Mouse (Mus musculus): ENCODE measurements around the gene Lbx2. TPM values are rescaled to one million over a fixed set of nuclear protein-coding genes. Genes with fewer than 3 reads are reported as not detected.

Gene Lbx2
- polyA plus RNA-seq, 1 experiment from 2014 or later = 0.73 TPM

DNA sequence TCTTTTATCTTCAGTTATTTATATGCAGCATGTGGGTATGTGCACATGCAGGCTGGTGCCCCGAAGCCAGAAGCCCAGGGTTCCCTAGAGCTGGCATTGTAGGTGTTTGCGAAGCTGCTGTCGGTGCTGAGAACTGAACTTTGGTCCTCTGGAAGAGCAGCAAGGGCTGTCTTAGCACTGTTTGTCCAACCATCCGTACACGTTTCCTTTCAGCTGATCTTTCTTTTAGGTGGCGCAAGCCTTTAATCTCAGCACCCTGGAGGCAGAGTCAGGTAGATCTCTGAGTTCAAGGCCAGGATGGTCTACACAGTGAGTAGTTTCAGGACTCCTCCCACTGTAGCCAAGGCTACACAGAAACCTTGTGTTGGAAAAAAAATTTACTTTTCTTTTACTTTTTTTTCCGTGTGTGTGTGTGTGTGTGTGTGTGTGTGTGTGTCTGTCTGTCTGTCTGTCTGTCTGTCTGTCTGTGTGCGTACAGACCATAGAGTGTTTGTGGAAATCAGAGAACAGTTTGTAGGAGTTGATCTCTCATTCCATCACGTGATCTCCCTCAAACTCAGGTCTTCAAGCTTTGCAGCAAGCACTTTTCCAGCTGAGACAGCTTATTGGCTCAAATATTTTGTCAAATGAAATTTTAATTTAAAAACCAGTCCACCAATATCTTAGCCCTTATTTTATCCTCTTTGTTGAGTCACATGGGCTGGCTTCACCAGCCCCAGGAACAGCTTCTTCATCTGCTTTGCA lies 46.2 kb downstream of the Lbx2 start:
- H3K36me3 ChIP-seq (ENCODE audit: control insufficient read depth, insufficient read depth, low read length) = no peaks in the 10 kb centered on the region

DNA sequence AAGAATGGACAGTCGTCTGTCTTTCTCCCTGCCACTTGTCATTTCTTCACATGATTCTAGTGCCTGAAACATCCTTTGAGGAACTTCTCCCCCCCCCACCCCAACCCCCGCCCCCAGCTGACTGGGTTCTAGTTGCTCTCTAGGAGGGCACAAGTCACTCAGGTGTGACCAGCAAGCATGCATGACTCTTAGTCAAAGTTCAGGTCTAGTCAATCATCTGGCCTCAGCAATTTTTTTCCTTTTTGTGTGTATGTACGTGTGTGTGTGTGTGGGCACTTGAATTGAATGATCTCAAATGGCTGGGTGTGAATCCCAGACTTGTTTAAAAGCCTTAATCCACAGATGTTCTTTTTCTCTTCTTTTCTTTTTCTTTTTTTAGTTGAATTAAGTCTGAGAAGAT lies 48.1 kb downstream of the Lbx2 start:
- H3K9me3 ChIP-seq (ENCODE audit: control insufficient read depth, low read length) = no peaks in the 10 kb centered on the region
- H3K4me1 ChIP-seq (replicated peaks; ENCODE audit: control insufficient read depth, insufficient read depth, low read length) = peaks cover 29% of the 10 kb centered on the region
- DNase-seq (ENCODE audit: low spot score) = no peak
- no peak overlapping the region for H3K27ac ChIP-seq (ENCODE audit: low read depth, low read length)
- H3K27me3 ChIP-seq (replicated peaks; ENCODE audit: control insufficient read depth, insufficient read depth, low read length) = peaks cover 15% of the 10 kb centered on the region
- no peak overlapping the region for H3K4me3 ChIP-seq (ENCODE audit: low read depth, low read length)
- no peak for ATAC-seq (replicated peaks; ENCODE audit: low FRiP score)
- no peak overlapping the region for H3K4me2 ChIP-seq
- no peak overlapping the region for H3K9ac ChIP-seq (ENCODE audit: low read depth, low read length)
- 68% methylated on average over 3 of the region's 3 CpGs for WGBS
- H3K36me3 ChIP-seq (ENCODE audit: control insufficient read depth, insufficient read depth, low read length) = no peaks in the 10 kb centered on the region

More for the DNA sequence above, 46.2 kb downstream of the Lbx2 start:
- peaks cover 15% of the 10 kb centered on the region for H3K27me3 ChIP-seq (replicated peaks; ENCODE audit: control insufficient read depth, insufficient read depth, low read length)
- DNase-seq (ENCODE audit: low spot score) (no peak), ATAC-seq (replicated peaks; ENCODE audit: low FRiP score) (0 out of 2 replicates have a peak, but pooled peaks have one; percentile 14)
- H3K9me3 ChIP-seq (ENCODE audit: control insufficient read depth, low read length) = no peaks in the 10 kb centered on the region
- no peak overlapping the region for H3K4me3 ChIP-seq (ENCODE audit: low read depth, low read length)
- no peak overlapping the region; the same call in 1 of the 2 replicates for H3K4me2 ChIP-seq
- 74% methylated on average over 9 of the region's 9 CpGs for WGBS
- H3K27ac ChIP-seq (ENCODE audit: low read depth, low read length) = peak overlapping the region; percentile 66
- H3K4me1 ChIP-seq (replicated peaks; ENCODE audit: control insufficient read depth, insufficient read depth, low read length) = peaks cover 17% of the 10 kb centered on the region
- H3K9ac ChIP-seq (ENCODE audit: low read depth, low read length) = no peak overlapping the region

DNA sequence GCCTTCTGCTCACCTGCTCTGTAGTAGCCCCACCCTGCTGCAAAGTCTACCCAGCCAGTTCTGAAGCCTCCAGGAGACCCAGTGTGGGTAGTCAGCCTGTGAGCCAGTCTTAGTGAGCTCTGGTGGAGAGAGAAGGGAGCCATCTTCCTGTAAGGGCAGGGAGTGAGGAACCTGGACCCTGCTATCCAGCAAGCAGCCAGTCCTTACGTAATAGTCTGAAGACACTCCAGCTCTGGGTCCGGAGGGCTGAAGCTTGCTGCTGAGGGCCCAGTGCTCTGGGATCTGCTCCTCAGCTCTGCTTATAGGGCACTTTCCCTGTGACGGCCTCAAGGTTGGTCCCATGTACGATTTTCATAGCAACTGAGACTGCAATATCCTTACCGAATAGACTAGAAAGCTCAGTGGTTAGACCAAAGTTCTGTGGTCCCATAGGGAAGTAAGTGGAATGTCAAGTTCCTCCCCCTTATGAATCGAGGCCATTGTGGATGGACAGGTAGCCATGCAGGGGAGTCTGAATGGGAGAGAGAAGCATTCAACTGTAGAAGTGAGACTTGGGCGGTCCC lies 48.9 kb downstream of the Lbx2 start, which contains the start of gene Rtkn:
Gene Rtkn, plus strand, starts transcription at position 513 of the 563 bp plus-strand sequence.
- Histone ChIP-seq H3K9ac (ENCODE audit: low read depth, low read length) (peak within 1 kb of the TSS; percentile 86), H3K4me2 (peak within 1 kb of the TSS; percentile 86), H3K36me3 (ENCODE audit: control insufficient read depth, insufficient read depth, low read length) (no peaks in the 10 kb centered on the region; the same call in 1 of the 2 replicates), H3K27ac (ENCODE audit: low read depth, low read length) (peak within 1 kb of the TSS; percentile 97; the same call in 1 of the 2 replicates), H3K27me3 (replicated peaks; ENCODE audit: control insufficient read depth, insufficient read depth, low read length) (peaks cover 15% of the 10 kb centered on the region), H3K9me3 (ENCODE audit: control insufficient read depth, low read length) (no peaks in the 10 kb centered on the region), H3K4me1 (replicated peaks; ENCODE audit: control insufficient read depth, insufficient read depth, low read length) (peaks cover 29% of the 10 kb centered on the region), H3K4me3 (ENCODE audit: low read depth, low read length) (peak within 1 kb of the TSS; percentile 63)
- DNase-seq (ENCODE audit: low spot score) (no peak), ATAC-seq (replicated peaks; ENCODE audit: low FRiP score) (no peak)
- WGBS = 62% methylated on average over 7 of the region's 7 CpGs

DNA sequence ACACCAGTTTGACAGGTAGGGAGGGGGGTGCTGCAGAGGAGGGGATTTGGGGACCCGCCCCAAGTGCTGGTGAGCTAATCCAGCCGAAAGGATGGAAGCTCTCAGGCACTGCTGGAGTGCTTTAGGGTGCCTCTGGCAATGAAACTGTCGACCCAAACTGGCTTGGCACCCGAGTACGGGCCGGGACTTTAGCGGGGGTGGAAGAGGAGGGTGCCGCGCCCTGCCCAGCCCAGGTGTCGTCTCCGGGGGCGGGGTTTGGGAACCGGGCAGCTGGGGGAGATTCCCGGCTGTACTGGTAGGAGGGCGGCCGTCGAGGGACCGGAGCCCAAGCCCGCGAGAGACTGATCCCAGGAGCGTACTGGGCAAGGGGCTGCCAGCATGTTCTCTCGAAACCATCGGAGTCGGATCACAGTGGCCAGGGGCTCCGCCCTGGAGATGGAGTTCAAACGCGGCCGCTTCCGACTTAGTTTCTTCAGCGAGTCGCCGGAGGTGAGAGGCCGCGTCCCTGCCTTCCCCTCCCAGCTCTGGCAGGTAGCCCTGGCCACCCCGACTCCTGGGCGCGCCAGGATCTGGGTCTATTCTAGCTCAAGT lies 49.5 kb downstream of the Lbx2 start:
- no peaks in the 10 kb centered on the region for H3K9me3 ChIP-seq (ENCODE audit: control insufficient read depth, low read length)
- DNase-seq (ENCODE audit: low spot score) = no peak
- H3K9ac ChIP-seq (ENCODE audit: low read depth, low read length) = peak overlapping the region; percentile 86
- H3K27me3 ChIP-seq (replicated peaks; ENCODE audit: control insufficient read depth, insufficient read depth, low read length) = peaks cover 15% of the 10 kb centered on the region
- no peak for ATAC-seq (replicated peaks; ENCODE audit: low FRiP score)
- H3K4me1 ChIP-seq (replicated peaks; ENCODE audit: control insufficient read depth, insufficient read depth, low read length) = peaks cover 29% of the 10 kb centered on the region
- 20% methylated on average over 33 of the region's 37 CpGs for WGBS
- H3K27ac ChIP-seq (ENCODE audit: low read depth, low read length) = 0 out of 2 replicates have a peak overlapping the region, but pooled peaks have one; percentile 97
- H3K4me3 ChIP-seq (ENCODE audit: low read depth, low read length) = peak overlapping the region; percentile 63
- H3K36me3 ChIP-seq (ENCODE audit: control insufficient read depth, insufficient read depth, low read length) = no peaks in the 10 kb centered on the region; the same call in 1 of the 2 replicates
- H3K4me2 ChIP-seq = peak overlapping the region; percentile 86

DNA sequence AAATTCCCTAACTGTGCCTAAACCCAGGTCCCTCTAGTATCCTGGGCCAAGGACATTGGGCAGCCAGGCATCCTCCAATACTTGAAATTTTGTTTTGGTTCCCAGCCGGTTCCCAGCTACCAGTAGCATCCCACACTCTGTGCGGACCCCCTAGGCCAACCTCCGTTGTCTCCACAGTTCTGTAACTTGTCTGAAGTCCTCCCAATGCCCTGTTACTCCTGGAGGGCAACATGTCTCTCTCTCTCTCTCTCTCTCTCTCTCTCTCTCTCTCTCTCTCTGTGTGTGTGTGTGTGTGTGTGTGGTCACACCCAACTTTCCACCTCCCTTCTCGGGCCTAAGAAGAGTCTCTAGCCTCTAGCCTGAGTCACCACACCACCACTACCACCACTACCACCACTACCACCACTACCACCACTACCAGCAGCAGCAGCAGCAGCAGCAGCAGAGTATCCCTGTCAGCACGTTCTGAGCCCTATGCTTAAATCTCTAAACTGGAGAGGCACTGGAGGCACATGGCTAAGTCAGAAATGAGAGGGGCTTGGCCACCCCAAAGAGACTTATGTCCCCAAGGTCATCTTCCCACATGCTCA lies 50.2 kb downstream of the Lbx2 start:
- peak overlapping the region; percentile 86 for H3K4me2 ChIP-seq
- peak overlapping the region; percentile 97 for H3K27ac ChIP-seq (ENCODE audit: low read depth, low read length)
- H3K36me3 ChIP-seq (ENCODE audit: control insufficient read depth, insufficient read depth, low read length) = no peaks in the 10 kb centered on the region; the same call in 1 of the 2 replicates
- peak overlapping the region; percentile 63 for H3K4me3 ChIP-seq (ENCODE audit: low read depth, low read length)
- peak overlapping the region; percentile 86 for H3K9ac ChIP-seq (ENCODE audit: low read depth, low read length)
- 25% methylated on average over 5 of the region's 5 CpGs for WGBS
- DNase-seq (ENCODE audit: low spot score) (no peak), ATAC-seq (replicated peaks; ENCODE audit: low FRiP score) (no peak)
- H3K9me3 ChIP-seq (ENCODE audit: control insufficient read depth, low read length) = no peaks in the 10 kb centered on the region
- H3K27me3 ChIP-seq (replicated peaks; ENCODE audit: control insufficient read depth, insufficient read depth, low read length) = peaks cover 15% of the 10 kb centered on the region
- H3K4me1 ChIP-seq (replicated peaks; ENCODE audit: control insufficient read depth, insufficient read depth, low read length) = peaks cover 31% of the 10 kb centered on the region

DNA sequence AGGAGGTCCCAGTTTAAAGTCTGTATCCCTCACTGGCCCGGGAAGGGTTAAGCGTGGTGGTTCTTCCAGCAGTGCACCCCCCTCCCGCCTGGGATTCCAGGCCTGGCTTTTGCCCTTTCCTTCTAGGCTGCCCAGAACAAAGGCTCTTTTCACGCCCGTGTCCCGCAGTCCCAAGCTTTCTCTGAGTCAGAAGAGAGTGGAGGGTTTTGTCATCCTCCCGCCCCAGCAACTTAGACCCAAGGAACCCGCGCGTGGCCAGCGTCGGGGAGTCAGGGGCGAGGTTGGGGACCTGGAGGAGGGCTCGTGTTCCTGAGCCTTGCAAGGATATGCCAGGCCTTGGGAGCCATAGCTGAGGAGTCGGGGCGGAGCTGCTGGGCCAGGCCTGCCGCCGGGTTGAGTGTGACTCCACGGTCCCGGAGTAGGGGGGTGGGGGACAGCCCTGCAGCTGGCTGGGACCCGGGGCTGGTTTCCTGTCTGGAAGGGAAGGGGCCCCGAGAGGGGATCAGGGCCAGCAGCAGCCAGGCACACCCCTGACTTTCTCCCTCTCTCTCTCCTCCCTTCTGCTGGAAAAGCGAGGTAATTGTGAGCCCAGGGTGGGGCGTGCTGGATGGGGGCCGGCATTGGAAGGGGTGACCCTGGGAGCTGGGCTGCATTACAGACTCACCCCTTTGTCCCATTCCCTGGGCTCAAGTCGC lies 50.9 kb downstream of the Lbx2 start:
- Histone ChIP-seq H3K9me3 (ENCODE audit: control insufficient read depth, low read length) (no peaks in the 10 kb centered on the region), H3K4me1 (replicated peaks; ENCODE audit: control insufficient read depth, insufficient read depth, low read length) (peaks cover 33% of the 10 kb centered on the region), H3K27me3 (replicated peaks; ENCODE audit: control insufficient read depth, insufficient read depth, low read length) (peaks cover 20% of the 10 kb centered on the region)

DNA sequence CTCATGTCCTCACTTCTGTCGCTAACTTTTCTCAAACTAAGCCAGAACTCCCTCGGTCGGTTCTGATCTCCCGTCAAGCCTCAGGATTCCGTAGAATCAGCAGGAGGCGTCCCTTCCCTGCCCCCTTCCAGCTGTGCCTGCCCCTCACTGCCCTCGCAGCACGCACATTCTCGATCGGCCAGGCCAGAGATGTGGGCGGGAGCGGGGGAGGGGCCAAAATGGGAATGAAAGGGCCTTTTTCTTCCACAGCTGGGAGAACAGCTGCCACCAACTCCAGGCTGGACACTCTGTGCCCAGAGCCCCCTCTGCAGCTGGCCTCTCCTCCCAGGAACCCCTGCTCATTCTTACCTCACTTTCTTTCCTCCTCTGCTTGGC lies 51.4 kb downstream of the Lbx2 start:
- DNase-seq (ENCODE audit: low spot score) (peak; percentile 86), ATAC-seq (replicated peaks; ENCODE audit: low FRiP score) (peak; percentile 64)
- H3K36me3 ChIP-seq (ENCODE audit: control insufficient read depth, insufficient read depth, low read length) = no peaks in the 10 kb centered on the region; the same call in 1 of the 2 replicates
- peak overlapping the region; percentile 86 for H3K4me2 ChIP-seq
- under 1% methylated on average over 12 of the region's 12 CpGs for WGBS
- no peaks in the 10 kb centered on the region for H3K9me3 ChIP-seq (ENCODE audit: control insufficient read depth, low read length)
- H3K27me3 ChIP-seq (replicated peaks; ENCODE audit: control insufficient read depth, insufficient read depth, low read length) = peaks cover 26% of the 10 kb centered on the region
- H3K4me3 ChIP-seq (ENCODE audit: low read depth, low read length) = peak overlapping the region; percentile 63
- peak overlapping the region; percentile 86 for H3K9ac ChIP-seq (ENCODE audit: low read depth, low read length)
- peaks cover 37% of the 10 kb centered on the region for H3K4me1 ChIP-seq (replicated peaks; ENCODE audit: control insufficient read depth, insufficient read depth, low read length)
- H3K27ac ChIP-seq (ENCODE audit: low read depth, low read length) = peak overlapping the region; percentile 97

More for the DNA sequence above, 50.9 kb downstream of the Lbx2 start:
- Histone ChIP-seq H3K4me3 (ENCODE audit: low read depth, low read length) (peak overlapping the region; percentile 63), H3K4me2 (peak overlapping the region; percentile 86), H3K9ac (ENCODE audit: low read depth, low read length) (peak overlapping the region; percentile 86), H3K27ac (ENCODE audit: low read depth, low read length) (peak overlapping the region; percentile 97), H3K36me3 (ENCODE audit: control insufficient read depth, insufficient read depth, low read length) (no peaks in the 10 kb centered on the region; the same call in 1 of the 2 replicates)
- ATAC-seq (replicated peaks; ENCODE audit: low FRiP score) (peak; percentile 50), DNase-seq (ENCODE audit: low spot score) (peak; percentile 80)
- WGBS = 4% methylated on average over 24 of the region's 26 CpGs

All from liver, embryonic 11.5 days (tissue).